Mouse (Mus musculus): ENCODE measurements around the gene Sox5. TPM values are rescaled to one million over a fixed set of nuclear protein-coding genes. Genes with fewer than 3 reads are reported as not detected.

The Sox5 gene
- polyA plus RNA-seq, 1 experiment: 2.5 TPM

GRCm38 (mm10) chr6:144297846-144298245 is 483.9 kb downstream of the Sox5 start:
- WGBS: 93% methylated on average over 5 of the region's 5 CpGs
- no peaks in the 10 kb centered on the region for H3K36me3 ChIP-seq (ENCODE audit: control insufficient read depth, insufficient read depth, low read length)
- no peak overlapping the region for H3K27ac ChIP-seq (ENCODE audit: insufficient read depth, low read length)
- no peak for TF ChIP-seq CTCF (IDR thresholded peaks at IDR 0.05; ENCODE audit: extremely low read depth, insufficient read depth, insufficient read length, insufficient replicate concordance)
- no peak for TF ChIP-seq POLR2A (IDR thresholded peaks at IDR 0.05; ENCODE audit: low read depth, low read length)
- DNase-seq (ENCODE audit: low read depth in 1 of 2, low spot score in 2 of 2): no peak
- no peak overlapping the region for H3K4me3 ChIP-seq (ENCODE audit: extremely low read depth, insufficient read depth, insufficient read length)
- no peaks in the 10 kb centered on the region for H3K27me3 ChIP-seq (ENCODE audit: control insufficient read depth, insufficient read depth, low read length)
- H3K4me1 ChIP-seq (ENCODE audit: control insufficient read depth, insufficient read depth, insufficient read length): no peaks in the 10 kb centered on the region

GRCm38 (mm10) chr6:144297131-144297530 is 484.6 kb downstream of the Sox5 start:
- 96% methylated on average over 1 of the region's 1 CpGs for WGBS
- Histone ChIP-seq H3K27ac (ENCODE audit: insufficient read depth, low read length) (no peak overlapping the region), H3K4me1 (ENCODE audit: control insufficient read depth, insufficient read depth, insufficient read length) (no peaks in the 10 kb centered on the region), H3K36me3 (ENCODE audit: control insufficient read depth, insufficient read depth, low read length) (no peaks in the 10 kb centered on the region), H3K27me3 (ENCODE audit: control insufficient read depth, insufficient read depth, low read length) (no peaks in the 10 kb centered on the region), H3K4me3 (ENCODE audit: extremely low read depth, insufficient read depth, insufficient read length) (no peak overlapping the region)
- TF ChIP-seq POLR2A (IDR thresholded peaks at IDR 0.05; ENCODE audit: low read depth, low read length) (no peak), CTCF (IDR thresholded peaks at IDR 0.05; ENCODE audit: extremely low read depth, insufficient read depth, insufficient read length, insufficient replicate concordance) (no peak)
- DNase-seq (ENCODE audit: low read depth in 1 of 2, low spot score in 2 of 2): no peak

- TF ChIP-seq POLR2A (IDR thresholded peaks at IDR 0.05; ENCODE audit: low read depth, low read length): no peak
- TF ChIP-seq CTCF (IDR thresholded peaks at IDR 0.05; ENCODE audit: extremely low read depth, insufficient read depth, insufficient read length, insufficient replicate concordance): no peak
- DNase-seq (ENCODE audit: low read depth in 1 of 2, low spot score in 2 of 2): no peak
- Histone ChIP-seq H3K4me1 (ENCODE audit: control insufficient read depth, insufficient read depth, insufficient read length) (no peaks in the 10 kb centered on the region), H3K36me3 (ENCODE audit: control insufficient read depth, insufficient read depth, low read length) (no peaks in the 10 kb centered on the region), H3K4me3 (ENCODE audit: extremely low read depth, insufficient read depth, insufficient read length) (no peak overlapping the region), H3K27ac (ENCODE audit: insufficient read depth, low read length) (no peak overlapping the region), H3K27me3 (ENCODE audit: control insufficient read depth, insufficient read depth, low read length) (no peaks in the 10 kb centered on the region)
- 91% methylated on average over 4 of the region's 4 CpGs for WGBS
These were observed 490.3 kb downstream of the Sox5 start for GRCm38 (mm10) chr6:144291526-144291925.

- 90% methylated on average over 4 of the region's 4 CpGs for WGBS
These were observed 495.7 kb downstream of the Sox5 start for GRCm38 (mm10) chr6:144286122-144286521.

GRCm38 (mm10) chr6:144283191-144283590 is 498.6 kb downstream of the Sox5 start:
- no peak overlapping the region for H3K4me3 ChIP-seq (ENCODE audit: extremely low read depth, insufficient read depth, insufficient read length)
- no peaks in the 10 kb centered on the region for H3K36me3 ChIP-seq (ENCODE audit: control insufficient read depth, insufficient read depth, low read length)
- H3K4me1 ChIP-seq (ENCODE audit: control insufficient read depth, insufficient read depth, insufficient read length): no peaks in the 10 kb centered on the region
- TF ChIP-seq CTCF (IDR thresholded peaks at IDR 0.05; ENCODE audit: extremely low read depth, insufficient read depth, insufficient read length, insufficient replicate concordance) (no peak), POLR2A (IDR thresholded peaks at IDR 0.05; ENCODE audit: low read depth, low read length) (no peak)
- WGBS: 82% methylated on average over 8 of the region's 8 CpGs
- H3K27me3 ChIP-seq (ENCODE audit: control insufficient read depth, insufficient read depth, low read length): no peaks in the 10 kb centered on the region
- no peak overlapping the region for H3K27ac ChIP-seq (ENCODE audit: insufficient read depth, low read length)
- DNase-seq (ENCODE audit: low read depth in 1 of 2, low spot score in 2 of 2): no peak

More at GRCm38 (mm10) chr6:144286122-144286521, 495.7 kb downstream of the Sox5 start:
- DNase-seq (ENCODE audit: low read depth in 1 of 2, low spot score in 2 of 2): no peak
- H3K27ac ChIP-seq (ENCODE audit: insufficient read depth, low read length): no peak overlapping the region
- no peaks in the 10 kb centered on the region for H3K4me1 ChIP-seq (ENCODE audit: control insufficient read depth, insufficient read depth, insufficient read length)
- TF ChIP-seq CTCF (IDR thresholded peaks at IDR 0.05; ENCODE audit: extremely low read depth, insufficient read depth, insufficient read length, insufficient replicate concordance) (no peak), POLR2A (IDR thresholded peaks at IDR 0.05; ENCODE audit: low read depth, low read length) (no peak)
- no peaks in the 10 kb centered on the region for H3K27me3 ChIP-seq (ENCODE audit: control insufficient read depth, insufficient read depth, low read length)
- H3K36me3 ChIP-seq (ENCODE audit: control insufficient read depth, insufficient read depth, low read length): no peaks in the 10 kb centered on the region
- H3K4me3 ChIP-seq (ENCODE audit: extremely low read depth, insufficient read depth, insufficient read length): no peak overlapping the region

- no peak for DNase-seq (ENCODE audit: low read depth in 1 of 2, low spot score in 2 of 2)
- Histone ChIP-seq H3K27ac (ENCODE audit: insufficient read depth, low read length) (no peak overlapping the region), H3K4me3 (ENCODE audit: extremely low read depth, insufficient read depth, insufficient read length) (no peak overlapping the region), H3K4me1 (ENCODE audit: control insufficient read depth, insufficient read depth, insufficient read length) (no peaks in the 10 kb centered on the region), H3K36me3 (ENCODE audit: control insufficient read depth, insufficient read depth, low read length) (no peaks in the 10 kb centered on the region), H3K27me3 (ENCODE audit: control insufficient read depth, insufficient read depth, low read length) (no peaks in the 10 kb centered on the region)
- TF ChIP-seq CTCF (IDR thresholded peaks at IDR 0.05; ENCODE audit: extremely low read depth, insufficient read depth, insufficient read length, insufficient replicate concordance) (no peak), POLR2A (IDR thresholded peaks at IDR 0.05; ENCODE audit: low read depth, low read length) (no peak)
- 94% methylated on average over 12 of the region's 12 CpGs for WGBS
These were observed 499.0 kb downstream of the Sox5 start for GRCm38 (mm10) chr6:144282756-144283155.

GRCm38 (mm10) chr6:144281661-144282060 is 500.1 kb downstream of the Sox5 start:
- Histone ChIP-seq H3K4me3 (ENCODE audit: extremely low read depth, insufficient read depth, insufficient read length) (no peak overlapping the region), H3K36me3 (ENCODE audit: control insufficient read depth, insufficient read depth, low read length) (no peaks in the 10 kb centered on the region), H3K4me1 (ENCODE audit: control insufficient read depth, insufficient read depth, insufficient read length) (no peaks in the 10 kb centered on the region), H3K27ac (ENCODE audit: insufficient read depth, low read length) (no peak overlapping the region), H3K27me3 (ENCODE audit: control insufficient read depth, insufficient read depth, low read length) (no peaks in the 10 kb centered on the region)
- 88% methylated on average over 3 of the region's 3 CpGs for WGBS
- no peak for DNase-seq (ENCODE audit: low read depth in 1 of 2, low spot score in 2 of 2)
- no peak for TF ChIP-seq POLR2A (IDR thresholded peaks at IDR 0.05; ENCODE audit: low read depth, low read length)
- TF ChIP-seq CTCF (IDR thresholded peaks at IDR 0.05; ENCODE audit: extremely low read depth, insufficient read depth, insufficient read length, insufficient replicate concordance): no peak

Measured in spleen, adult 2 months (tissue).